Mouse (Mus musculus) kidney, adult 18-20 months (tissue): ENCODE results near the gene Psmd6.

Source experiments
- DNase-seq: peaks from one replicate; pipeline ENCODE4 v3.0.0; 2021

Psmd6 gene

GRCm38 (mm10) chr14:14120230-14121096 lies at the start of gene Psmd6:
Gene Psmd6 (minus strand): TSS chr14:14120984.
- DNase-seq = peak; percentile 91

DNA sequence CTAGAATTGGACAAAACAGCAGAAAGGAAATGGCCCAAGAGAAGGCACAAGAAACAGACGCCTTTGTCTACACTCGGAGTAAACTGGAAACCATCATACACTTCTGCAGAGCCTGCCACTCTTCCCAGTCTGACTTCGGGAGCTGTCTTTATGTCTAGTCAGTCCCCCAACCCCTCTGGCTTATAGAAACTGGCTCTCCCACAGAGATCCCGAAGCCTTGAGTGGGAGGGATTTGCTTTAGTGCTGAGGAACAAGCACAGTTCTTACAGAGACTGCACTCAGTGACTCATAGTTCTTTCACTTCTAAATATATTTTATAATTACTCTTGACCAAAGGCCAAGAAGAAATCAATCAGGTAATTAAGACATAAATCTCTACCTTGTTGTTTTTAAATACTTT lies 10.1 kb downstream of the Psmd6 start:
- DNase-seq = no peak

GRCm38 (mm10) chr14:14104930-14105318 lies 15.9 kb downstream of the Psmd6 start:
- DNase-seq = no peak

DNA sequence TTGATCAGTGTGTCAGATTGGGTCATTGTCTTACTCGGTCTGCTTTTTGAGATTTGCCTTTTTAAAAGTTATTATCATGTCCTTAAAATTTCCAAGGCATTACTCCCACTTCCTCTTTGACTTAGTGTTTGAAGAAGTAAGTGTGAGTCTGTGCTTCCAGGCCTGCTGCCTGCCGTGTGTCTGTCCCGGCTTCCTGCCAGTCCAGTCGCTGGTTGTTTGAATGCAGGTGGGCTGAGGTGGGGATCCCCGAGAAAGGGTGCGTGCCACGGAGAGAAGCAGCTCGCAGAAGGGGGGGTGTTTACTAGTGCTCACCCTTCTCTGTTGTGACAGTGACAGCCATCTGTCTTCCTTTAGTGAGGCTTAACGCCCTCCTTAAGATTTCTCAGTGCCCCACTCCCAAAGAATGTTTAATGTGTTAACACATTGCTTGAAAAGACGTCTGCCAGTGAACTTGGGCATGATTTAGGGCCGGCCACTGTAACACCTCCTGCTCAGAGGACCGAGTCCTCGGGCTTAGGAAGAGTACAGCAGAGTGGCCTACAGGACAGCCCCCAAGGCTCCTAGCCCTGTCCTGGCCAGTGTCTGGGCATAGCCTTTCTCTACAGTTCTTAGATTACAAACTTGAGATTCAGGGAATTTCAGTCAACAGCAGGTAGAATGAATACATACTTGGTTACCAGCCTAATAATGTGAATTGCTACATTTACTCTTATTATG lies 16.4 kb downstream of the Psmd6 start:
- DNase-seq = no peak

GRCm38 (mm10) chr14:14101296-14101695 lies 19.5 kb downstream of the Psmd6 start:
- DNase-seq = peak; percentile 38

- peak; percentile 68 for DNase-seq
Measured at GRCm38 (mm10) chr14:14100773-14101280, 20.0 kb downstream of the Psmd6 start.

DNA sequence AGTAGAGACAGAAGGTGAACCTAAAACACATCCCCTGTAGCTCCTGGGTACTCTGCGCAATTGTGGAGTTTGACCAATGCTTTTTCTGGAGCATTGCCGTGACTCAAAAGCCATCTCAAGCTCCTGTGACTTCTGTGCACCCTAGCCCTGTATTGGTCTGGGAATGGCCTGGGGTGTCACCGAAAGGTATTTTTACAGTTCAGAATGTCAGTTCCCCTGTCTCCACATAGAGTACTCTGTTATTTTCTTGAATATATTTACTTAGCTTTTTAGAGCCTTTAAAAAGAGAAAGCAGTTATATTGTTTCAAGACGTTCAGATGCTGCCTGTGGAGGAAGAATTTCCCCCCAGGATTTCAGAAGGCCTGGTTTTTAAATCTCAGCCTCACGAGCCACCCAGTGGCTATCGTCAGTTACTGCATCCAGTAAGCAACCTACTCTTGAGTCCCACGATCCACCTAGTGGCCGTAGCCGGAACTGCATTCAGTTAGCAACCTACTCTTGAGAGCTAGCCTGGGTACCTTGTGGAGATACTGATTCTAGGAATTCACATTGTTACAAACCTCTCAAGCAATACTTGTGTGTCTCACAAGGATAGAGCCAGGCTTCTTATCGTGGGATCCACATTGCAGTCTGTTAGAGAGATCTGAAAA lies 22.3 kb downstream of the Psmd6 start:
- peak; percentile 93 for DNase-seq

- no peak for DNase-seq
Measured at GRCm38 (mm10) chr14:14090571-14090970, 30.2 kb downstream of the Psmd6 start.

DNA sequence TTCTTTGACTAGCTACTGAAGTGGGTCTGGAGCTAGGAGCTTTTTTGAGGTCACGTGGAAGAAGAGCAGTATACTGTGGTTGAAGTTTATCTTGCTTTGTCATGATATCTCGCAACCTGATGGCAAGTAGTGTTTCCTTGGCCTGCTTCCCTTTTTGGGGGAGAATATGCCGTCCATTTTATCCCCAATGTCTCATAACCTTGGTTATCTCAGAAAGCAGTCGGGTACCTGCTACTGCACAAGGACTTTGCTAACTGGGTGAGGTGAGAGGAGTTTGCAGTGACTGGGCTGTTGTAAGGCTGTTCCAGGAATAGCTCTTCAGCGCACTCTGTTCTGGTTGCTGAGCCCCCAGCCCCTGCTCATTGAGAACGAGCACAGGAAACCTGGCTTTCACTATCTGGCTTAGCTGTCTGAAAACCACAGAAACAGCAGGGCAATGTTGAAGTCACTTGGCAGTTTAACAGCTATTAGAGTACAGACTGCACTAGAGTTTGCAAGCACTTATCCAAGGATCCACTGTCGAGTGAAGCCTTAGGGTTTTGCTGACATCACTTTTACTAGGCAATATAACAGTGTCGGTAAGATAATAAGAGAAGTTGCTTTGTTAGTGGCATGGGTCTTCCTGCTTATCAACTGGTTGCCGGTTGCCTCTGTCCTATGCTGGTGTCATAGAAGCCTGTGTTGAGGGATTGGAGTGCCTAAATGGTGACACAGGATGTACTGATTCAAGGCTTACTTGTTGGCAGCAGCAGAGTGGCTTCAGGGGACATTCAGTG lies 32.6 kb downstream of the Psmd6 start:
- no peak for DNase-seq

DNA sequence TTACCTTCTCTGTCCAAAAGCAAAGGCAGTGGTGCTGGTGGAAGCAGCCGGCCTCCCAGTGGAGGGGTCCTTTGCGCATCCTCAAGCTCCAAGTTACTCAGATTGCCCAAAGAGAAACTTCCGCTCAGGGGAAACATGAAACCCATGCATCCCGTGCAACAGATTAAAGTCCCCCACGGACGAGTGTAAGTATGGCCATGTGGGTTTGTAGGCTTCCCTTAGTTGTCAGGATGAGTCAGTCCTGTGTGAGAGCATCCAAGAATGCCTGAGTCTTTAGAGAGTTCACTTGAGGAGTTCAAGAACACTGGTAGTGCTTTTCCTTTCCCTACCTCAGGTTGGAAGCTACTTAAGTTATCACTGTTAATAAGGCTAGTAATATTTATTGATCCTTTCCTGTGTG lies 33.4 kb downstream of the Psmd6 start:
- no peak for DNase-seq

DNA sequence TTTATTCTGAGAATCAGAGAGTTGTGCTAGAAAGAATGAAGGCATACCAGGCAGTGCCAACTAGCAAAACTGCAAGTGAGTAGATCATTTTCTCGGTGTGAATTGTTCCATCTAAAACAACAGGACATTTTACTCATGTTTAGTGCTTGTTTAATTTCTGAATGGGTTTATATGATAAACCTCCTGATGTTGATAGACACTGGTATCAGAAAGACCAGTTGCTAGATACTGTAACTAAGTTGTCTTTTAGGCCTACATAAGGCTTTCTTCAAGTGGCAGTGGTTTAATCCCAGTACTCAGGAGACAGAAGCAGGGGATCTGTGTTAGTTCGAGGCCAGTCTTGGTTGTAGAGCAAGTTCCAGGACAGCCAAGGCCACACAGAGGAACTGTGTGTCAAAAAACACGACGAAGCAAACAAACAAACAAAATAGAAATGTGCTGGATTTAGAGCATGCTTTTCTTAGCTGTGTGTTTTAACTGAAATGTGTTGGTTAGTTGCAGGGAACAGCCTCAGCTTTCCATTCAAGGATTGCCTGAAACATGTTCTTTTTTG lies 34.0 kb downstream of the Psmd6 start:
- no peak for DNase-seq

- no peak for DNase-seq
Measured at GRCm38 (mm10) chr14:14083811-14084210, 37.0 kb downstream of the Psmd6 start.

DNA sequence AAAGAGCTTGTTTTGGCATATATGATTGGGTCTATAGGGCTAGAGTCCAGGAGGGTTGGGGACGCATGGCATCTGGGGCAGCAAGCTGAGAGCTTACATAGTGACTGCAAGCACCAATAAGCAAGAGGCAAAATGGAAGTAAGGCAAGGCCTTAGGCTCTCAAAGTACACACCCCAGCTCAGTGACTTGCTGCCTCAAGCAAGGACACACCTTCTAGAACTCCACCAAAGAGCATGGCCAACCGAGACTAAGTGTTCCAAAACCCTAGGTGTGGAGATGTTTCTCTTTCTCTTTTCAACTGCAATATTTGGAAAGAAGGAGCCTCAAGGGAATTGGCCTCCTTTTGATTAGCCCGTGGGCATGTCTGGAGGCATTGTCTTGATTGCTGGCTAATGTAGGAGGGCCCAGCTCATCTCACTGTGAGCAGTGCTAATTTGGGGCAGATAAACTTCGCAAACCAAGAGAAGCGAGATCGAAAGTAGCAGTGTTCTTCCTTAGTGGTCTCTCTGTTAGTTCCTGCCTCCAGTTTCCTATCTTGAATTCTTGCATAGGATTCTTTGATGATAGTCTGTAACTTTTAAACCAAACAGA lies 40.1 kb downstream of the Psmd6 start:
- DNase-seq = no peak

- DNase-seq = no peak
Measured at GRCm38 (mm10) chr14:14071456-14071855, 49.3 kb downstream of the Psmd6 start.

DNA sequence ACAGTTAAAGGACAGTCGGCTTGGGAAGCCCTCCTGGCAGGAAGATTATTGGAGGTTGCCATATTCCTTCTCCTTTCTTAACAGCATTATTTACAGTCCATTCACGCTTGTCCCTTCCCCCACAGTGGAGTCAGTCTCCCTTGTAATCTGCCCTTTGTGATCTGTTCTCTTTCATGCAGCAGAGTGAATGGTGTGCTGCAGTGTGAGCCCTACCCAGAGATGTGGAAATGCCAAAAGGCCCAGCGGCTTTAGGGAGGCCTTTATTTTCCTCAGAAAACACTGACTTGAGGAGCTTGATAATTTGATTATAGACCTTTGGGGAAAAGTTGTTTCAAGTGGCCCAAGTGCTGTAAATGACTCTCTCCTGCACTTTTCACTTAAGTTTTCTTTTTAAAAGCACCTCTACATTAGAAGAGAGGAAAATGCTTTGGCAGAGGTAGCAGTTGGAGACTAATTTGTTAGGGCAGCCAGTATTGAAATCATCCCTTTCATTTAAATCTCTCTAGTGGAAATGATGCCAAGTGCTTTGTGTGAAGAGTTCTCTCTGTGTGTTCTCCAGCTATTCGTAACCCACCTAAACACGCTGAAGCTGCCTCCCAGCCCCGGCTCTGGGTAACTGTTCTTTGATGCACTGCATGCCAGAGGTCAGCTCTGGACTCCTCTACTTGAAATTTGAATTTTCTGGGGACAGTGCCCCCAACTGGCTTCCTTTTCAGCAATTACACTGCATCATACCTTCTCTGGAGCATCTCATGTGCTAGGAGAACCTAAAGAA lies 50.1 kb downstream of the Psmd6 start:
- no peak for DNase-seq

GRCm38 (mm10) chr14:14068553-14068952 lies 52.2 kb downstream of the Psmd6 start:
- no peak for DNase-seq

DNA sequence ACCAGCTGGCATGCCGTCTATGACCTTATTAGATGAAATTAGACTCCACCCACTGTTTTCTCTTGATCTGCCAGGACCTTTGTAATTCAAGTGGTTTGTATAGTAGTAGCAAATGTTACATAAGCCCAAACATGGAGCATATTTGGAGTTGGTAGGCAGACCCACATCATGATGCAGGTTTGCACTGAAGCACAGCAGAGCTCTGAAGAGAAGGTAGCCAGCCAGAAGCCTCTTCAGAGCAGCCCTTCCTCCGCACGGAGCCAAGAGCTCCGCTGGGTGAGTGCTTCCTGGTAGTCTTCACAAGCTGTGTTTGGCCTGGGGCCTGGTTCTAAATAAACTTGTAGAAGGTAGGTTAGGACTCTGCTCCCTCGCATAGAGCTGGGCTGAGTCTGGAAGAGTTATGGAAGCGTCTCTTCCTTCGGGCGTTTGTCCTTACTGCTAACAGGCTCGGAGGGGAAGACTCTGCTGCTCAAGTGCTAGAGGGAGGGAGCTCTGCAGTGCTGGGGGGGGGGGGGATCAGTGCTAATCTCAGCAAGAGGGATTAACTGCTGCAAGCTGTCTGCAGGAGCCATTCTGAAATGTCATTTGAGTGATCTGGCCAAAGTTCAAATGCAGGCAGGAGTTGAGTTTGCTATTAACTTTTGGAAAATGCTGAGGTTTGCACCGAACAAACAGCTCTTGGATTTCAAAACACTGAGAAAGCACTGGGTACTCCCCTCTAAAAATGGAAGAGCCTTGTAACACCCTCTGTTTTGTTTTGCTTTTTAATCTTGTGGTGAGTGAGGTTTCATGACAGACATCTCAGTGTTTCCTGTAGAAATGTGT lies 52.9 kb downstream of the Psmd6 start:
- DNase-seq = peak; percentile 76

GRCm38 (mm10) chr14:14066241-14066640 lies 54.5 kb downstream of the Psmd6 start:
- no peak for DNase-seq

- no peak for DNase-seq
Measured at GRCm38 (mm10) chr14:14065142-14065498, 55.7 kb downstream of the Psmd6 start.

DNA sequence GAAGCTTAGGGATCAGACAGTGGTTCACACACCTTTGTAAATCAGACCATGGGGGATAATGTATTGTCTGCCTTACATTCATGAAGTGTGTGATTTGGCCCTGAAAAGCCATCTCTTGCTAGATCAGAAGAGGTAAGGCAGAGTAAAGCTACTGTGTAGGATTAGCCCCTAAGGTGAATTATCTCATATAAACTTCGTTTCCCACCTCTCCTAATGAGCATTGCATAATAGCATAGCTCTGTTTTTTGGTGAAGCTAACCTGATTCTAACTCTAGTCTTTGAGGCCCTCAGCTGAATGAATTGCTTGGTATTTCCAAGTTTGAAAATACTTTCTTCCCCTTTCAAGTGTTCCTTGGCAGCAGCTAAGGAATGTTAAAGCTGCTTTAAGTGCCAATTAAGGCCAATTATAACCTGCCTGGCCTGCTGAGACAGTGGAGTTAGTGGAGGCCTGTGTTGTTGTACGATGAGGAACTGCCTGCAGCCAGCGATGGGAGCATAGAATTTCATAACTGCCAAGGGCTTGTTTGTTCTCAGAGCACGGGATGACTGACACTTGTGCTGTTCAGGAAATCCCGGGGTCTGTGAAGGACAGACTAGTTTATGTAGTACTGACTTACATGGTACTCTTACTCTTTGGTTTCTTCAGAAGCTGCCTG lies 56.2 kb downstream of the Psmd6 start:
- no peak for DNase-seq
